Mouse (Mus musculus): ENCODE measurements at regions not wholly inside any gene's neighbourhood (a gene's known extent, or its start where the extent isn't known, plus 50 kb on each side); places are given as distances from the start of the nearest gene placed in this dataset.

- TF ChIP-seq CTCF (IDR thresholded peaks at IDR 0.05; ENCODE audit: control insufficient read depth, insufficient read depth, insufficient replicate concordance, low read depth, low read length): no peak
- no peak for TF ChIP-seq POLR2A (IDR thresholded peaks at IDR 0.05; ENCODE audit: control insufficient read depth, low read depth, low read length)
Observed at GRCm38 (mm10) chrX:11567827-11568226, 240.2 kb downstream of the H2al1j start.

Measured in testis, adult 2 months (tissue).